21 mouse cellular contexts compared by ENCODE assay signal in the genomic region with DNA sequence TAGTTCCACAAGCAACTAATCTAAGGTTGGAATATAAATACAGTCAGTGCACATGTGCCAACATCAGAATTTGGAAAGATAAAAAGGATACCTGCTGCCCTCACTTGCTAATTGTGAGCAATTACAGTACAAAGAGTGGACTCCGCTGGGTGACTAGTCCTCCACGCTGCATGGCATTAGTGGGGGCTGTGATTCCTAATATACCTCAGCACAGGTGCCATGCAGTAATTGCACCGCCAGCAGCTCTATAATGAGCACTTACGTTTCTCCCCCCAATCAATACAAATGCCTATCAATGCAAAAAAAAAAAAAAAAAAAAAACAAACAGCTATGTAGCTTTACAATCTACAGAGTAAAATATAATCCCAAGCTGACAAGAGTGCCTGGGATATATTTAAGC.
DNase-seq lines count a peak whose midpoint lies in the region; ATAC-seq and TF ChIP-seq lines count a peak whose summit lies in the region.
"Had no signal": no experiment of that assay in that cellular context is flagged by ENCODE, and none has a peak within 500 bp of the region (broad histone marks: within the 10 kb centered on the region; RNA-seq: fewer than 3 reads in every experiment).

No protein-coding gene starts in this region.

- WGBS in forebrain, embryonic 12.5 days = 66% methylated on average over 4 of the region's 4 CpGs
- 75% methylated on average over 4 of the region's 4 CpGs for WGBS in forebrain, embryonic 13.5 days
- 76% methylated on average over 4 of the region's 4 CpGs for WGBS in neural tube, embryonic 15.5 days

- no peak for TF ChIP-seq POLR2A in brain, embryonic 14.5 days (IDR thresholded peaks at IDR 0.05; ENCODE audit: borderline replicate concordance, extremely low read depth, insufficient read depth, insufficient read length, poor library complexity, severe bottlenecking)

- TF ChIP-seq CTCF in layer of hippocampus, adult 2 months (conservative IDR thresholded peaks at IDR 0.05) = peak; percentile 15; the same call in 1 of the 2 replicates
- no peak for TF ChIP-seq CTCF in brain, embryonic 14.5 days (IDR thresholded peaks at IDR 0.05; ENCODE audit: borderline replicate concordance, extremely low read depth, insufficient read depth, insufficient read length)

- H3K9me3 ChIP-seq in forebrain, embryonic 12.5 days = no peaks in the 10 kb centered on the region
- H3K9me3 ChIP-seq in forebrain, embryonic 13.5 days (replicated peaks) = no peaks in the 10 kb centered on the region
- no peaks in the 10 kb centered on the region for H3K9me3 ChIP-seq in neural tube, embryonic 15.5 days (replicated peaks)
- H3K9me3 ChIP-seq: embryonic facial prominence, embryonic 13.5 days; embryonic facial prominence, embryonic 15.5 days had no signal

- DNase-seq in layer of hippocampus, adult 2 months (ENCODE audit: low spot score in 2 of 2) = no peak
- no peak for DNase-seq in layer of hippocampus, adult 11-12 months (ENCODE audit: low spot score)
- DNase-seq in brain, adult 2 months (ENCODE audit: low read depth, low spot score) = peak; percentile 3
- DNase-seq in brain, embryonic 14.5 days (ENCODE audit: low read depth) = peak; percentile 31
- DNase-seq: adrenal gland, adult 2 months; adrenal gland, postnatal 10 days; adrenal gland, postnatal 25 days; cerebellum, adult 11 months; cerebellum, adult 18-20 months; cerebellum, adult 8-10 months; cerebellum, adult 9-11 months; cerebellum, postnatal 14 days; cerebellum, postnatal 36 days; embryo, embryonic 11 days had no signal

- no peaks in the 10 kb centered on the region for H3K27me3 ChIP-seq in forebrain, embryonic 12.5 days
- no peaks in the 10 kb centered on the region for H3K27me3 ChIP-seq in forebrain, embryonic 13.5 days
- H3K27me3 ChIP-seq in neural tube, embryonic 15.5 days (replicated peaks) = no peaks in the 10 kb centered on the region
- H3K27me3 ChIP-seq: embryonic facial prominence, embryonic 13.5 days; embryonic facial prominence, embryonic 15.5 days had no signal

- H3K4me2 ChIP-seq in forebrain, embryonic 12.5 days = no peak overlapping the region
- no peak overlapping the region for H3K4me2 ChIP-seq in forebrain, embryonic 13.5 days
- H3K4me2 ChIP-seq in neural tube, embryonic 15.5 days = no peak overlapping the region
- H3K4me2 ChIP-seq: embryonic facial prominence, embryonic 13.5 days; embryonic facial prominence, embryonic 15.5 days had no signal

- ATAC-seq in forebrain, embryonic 12.5 days (ENCODE audit: low FRiP score) = 0 out of 2 replicates have a peak, but pooled peaks have one; percentile 53
- no peak for ATAC-seq in forebrain, embryonic 13.5 days
- no peak for ATAC-seq in neural tube, embryonic 15.5 days (ENCODE audit: low FRiP score)
- ATAC-seq: forebrain, embryonic 16.5 days had no signal

- H3K4me1 ChIP-seq in forebrain, embryonic 12.5 days = no peaks in the 10 kb centered on the region
- no peaks in the 10 kb centered on the region for H3K4me1 ChIP-seq in forebrain, embryonic 13.5 days
- no peaks in the 10 kb centered on the region for H3K4me1 ChIP-seq in neural tube, embryonic 15.5 days
- H3K4me1 ChIP-seq: embryonic facial prominence, embryonic 13.5 days; embryonic facial prominence, embryonic 15.5 days had no signal

- no peak overlapping the region for H3K27ac ChIP-seq in forebrain, embryonic 12.5 days
- no peak overlapping the region for H3K27ac ChIP-seq in forebrain, embryonic 13.5 days
- H3K27ac ChIP-seq in layer of hippocampus, adult 2 months = no peak overlapping the region
- H3K27ac ChIP-seq in neural tube, embryonic 15.5 days (replicated peaks) = no peak overlapping the region
- H3K27ac ChIP-seq: embryonic facial prominence, embryonic 13.5 days; embryonic facial prominence, embryonic 15.5 days had no signal

- no peak overlapping the region for H3K4me3 ChIP-seq in forebrain, embryonic 12.5 days (replicated peaks)
- H3K4me3 ChIP-seq in forebrain, embryonic 13.5 days = no peak overlapping the region
- no peak overlapping the region for H3K4me3 ChIP-seq in layer of hippocampus, adult 2 months
- H3K4me3 ChIP-seq in neural tube, embryonic 15.5 days (replicated peaks) = no peak overlapping the region
- H3K4me3 ChIP-seq: embryonic facial prominence, embryonic 13.5 days; embryonic facial prominence, embryonic 15.5 days; erythroblast, embryonic 14.5 days had no signal

- no peaks in the 10 kb centered on the region for H3K36me3 ChIP-seq in forebrain, embryonic 12.5 days (replicated peaks)
- no peaks in the 10 kb centered on the region for H3K36me3 ChIP-seq in forebrain, embryonic 13.5 days (ENCODE audit: poor library complexity, severe bottlenecking)
- no peaks in the 10 kb centered on the region for H3K36me3 ChIP-seq in neural tube, embryonic 15.5 days
- H3K36me3 ChIP-seq: embryonic facial prominence, embryonic 13.5 days; embryonic facial prominence, embryonic 15.5 days had no signal

- no peak overlapping the region for H3K9ac ChIP-seq in forebrain, embryonic 12.5 days
- no peak overlapping the region for H3K9ac ChIP-seq in forebrain, embryonic 13.5 days
- H3K9ac ChIP-seq in neural tube, embryonic 15.5 days (replicated peaks) = no peak overlapping the region
- H3K9ac ChIP-seq: embryonic facial prominence, embryonic 13.5 days; embryonic facial prominence, embryonic 15.5 days had no signal

Comparison
In these comparisons a context has a peak if more than half of its experiments do, and no peak if none do; other contexts are left out.
1. DNase-seq: peak in brain, adult 2 months (single experiment) and brain, embryonic 14.5 days (single experiment); none in layer of hippocampus, adult 2 months (0 of 2) and layer of hippocampus, adult 11-12 months (single experiment).